Mouse (Mus musculus): ENCODE measurements around the gene Rab5if. TPM values are rescaled to one million over a fixed set of nuclear protein-coding genes. Genes with fewer than 3 reads are reported as not detected.

The Rab5if gene
- polyA plus RNA-seq, 1 experiment from 2014 or later: 227 TPM

DNA sequence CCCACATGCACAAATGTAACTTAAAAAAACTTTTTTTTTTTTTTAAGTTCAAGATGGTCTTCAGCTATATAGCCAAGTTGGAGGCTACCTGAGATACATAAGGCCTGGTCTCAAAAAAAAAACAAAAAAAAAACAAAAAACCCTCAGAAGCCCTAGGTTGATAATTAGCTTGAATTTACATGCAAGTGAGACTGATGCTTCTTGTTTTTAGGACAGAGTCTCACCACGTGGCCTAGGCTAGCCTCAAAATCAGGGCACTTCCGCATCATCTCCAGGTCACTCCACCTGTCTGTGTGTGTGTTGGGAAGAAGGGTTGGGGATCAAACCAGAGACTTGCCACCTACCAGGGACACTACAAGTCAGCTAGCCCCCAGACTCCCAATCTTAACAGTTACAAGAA, 5.1 kb upstream of the Rab5if start, which contains the start of gene 4930518I15Rik:
TSS of gene 4930518I15Rik (minus strand) at position 112 of the 400 bp plus-strand sequence.
- Histone ChIP-seq H3K9me3 (ENCODE audit: control insufficient read depth, low read length) (no peaks in the 10 kb centered on the region), H3K9ac (ENCODE audit: low read length) (no peak within 1 kb of the TSS)
- no peak for ATAC-seq (ENCODE audit: low FRiP score, low TSS enrichment)

GRCm38 (mm10) chr2:156858671-156859070, 4.3 kb upstream of the Rab5if start:
- DNase-seq (ENCODE audit: low spot score) (no peak), ATAC-seq (ENCODE audit: low FRiP score, low TSS enrichment) (no peak)
- 35% methylated on average over 7 of the region's 7 CpGs for WGBS
- no peaks in the 10 kb centered on the region for H3K27me3 ChIP-seq (ENCODE audit: control insufficient read depth, insufficient read depth, low read length)
- no peaks in the 10 kb centered on the region for H3K9me3 ChIP-seq (ENCODE audit: control insufficient read depth, low read length)
- H3K36me3 ChIP-seq (ENCODE audit: control insufficient read depth, insufficient read depth, low read length): no peaks in the 10 kb centered on the region
- peak overlapping the region; percentile 56; the same call in 1 of the 2 replicates for H3K27ac ChIP-seq (replicated peaks)
- H3K4me3 ChIP-seq (ENCODE audit: low read depth, low read length): no peak overlapping the region
- H3K4me2 ChIP-seq (replicated peaks; ENCODE audit: low read depth): no peak overlapping the region
- no peak overlapping the region for H3K9ac ChIP-seq (ENCODE audit: low read length)
- TF ChIP-seq EP300 (optimal IDR thresholded peaks at IDR 0.05) (no peak), CTCF (IDR thresholded peaks at IDR 0.05; ENCODE audit: low read depth) (no peak)
- H3K4me1 ChIP-seq (replicated peaks; ENCODE audit: control insufficient read depth, insufficient read depth): 0 out of 2 replicates have a peak, but pooled peaks cover 3% of the 10 kb centered on the region

More for the DNA sequence above, 5.1 kb upstream of the Rab5if start, which contains the start of gene 4930518I15Rik:
- H3K27me3 ChIP-seq (ENCODE audit: control insufficient read depth, insufficient read depth, low read length): no peaks in the 10 kb centered on the region
- no peak for TF ChIP-seq CTCF (IDR thresholded peaks at IDR 0.05; ENCODE audit: low read depth)
- TF ChIP-seq EP300 (optimal IDR thresholded peaks at IDR 0.05): no peak
- H3K36me3 ChIP-seq (ENCODE audit: control insufficient read depth, insufficient read depth, low read length): no peaks in the 10 kb centered on the region
- 89% methylated on average over 2 of the region's 2 CpGs for WGBS
- H3K4me2 ChIP-seq (replicated peaks; ENCODE audit: low read depth): no peak within 1 kb of the TSS
- DNase-seq (ENCODE audit: low spot score): no peak
- no peak within 1 kb of the TSS for H3K4me3 ChIP-seq (ENCODE audit: low read depth, low read length)
- H3K4me1 ChIP-seq (replicated peaks; ENCODE audit: control insufficient read depth, insufficient read depth): 0 out of 2 replicates have a peak, but pooled peaks cover 3% of the 10 kb centered on the region
- peak within 1 kb of the TSS; percentile 56; the same call in 1 of the 2 replicates for H3K27ac ChIP-seq (replicated peaks)

- DNase-seq (ENCODE audit: low spot score) (peak; percentile 63), ATAC-seq (ENCODE audit: low FRiP score, low TSS enrichment) (no peak)
- Histone ChIP-seq H3K36me3 (ENCODE audit: control insufficient read depth, insufficient read depth, low read length) (no peaks in the 10 kb centered on the region), H3K27ac (replicated peaks) (peak overlapping the region; percentile 97), H3K9ac (ENCODE audit: low read length) (peak overlapping the region; percentile 87), H3K4me1 (replicated peaks; ENCODE audit: control insufficient read depth, insufficient read depth) (0 out of 2 replicates have a peak, but pooled peaks cover 7% of the 10 kb centered on the region), H3K4me2 (replicated peaks; ENCODE audit: low read depth) (peak overlapping the region; percentile 81), H3K27me3 (ENCODE audit: control insufficient read depth, insufficient read depth, low read length) (no peaks in the 10 kb centered on the region), H3K9me3 (ENCODE audit: control insufficient read depth, low read length) (no peaks in the 10 kb centered on the region), H3K4me3 (ENCODE audit: low read depth, low read length) (peak overlapping the region; percentile 99)
- WGBS: under 1% methylated on average over 19 of the region's 19 CpGs
- TF ChIP-seq EP300 (optimal IDR thresholded peaks at IDR 0.05) (no peak), CTCF (IDR thresholded peaks at IDR 0.05; ENCODE audit: low read depth) (peak; percentile 30; the same call in 1 of the 2 replicates)
Observed at GRCm38 (mm10) chr2:156862041-156862717, 749 bp upstream of the Rab5if start.

DNA sequence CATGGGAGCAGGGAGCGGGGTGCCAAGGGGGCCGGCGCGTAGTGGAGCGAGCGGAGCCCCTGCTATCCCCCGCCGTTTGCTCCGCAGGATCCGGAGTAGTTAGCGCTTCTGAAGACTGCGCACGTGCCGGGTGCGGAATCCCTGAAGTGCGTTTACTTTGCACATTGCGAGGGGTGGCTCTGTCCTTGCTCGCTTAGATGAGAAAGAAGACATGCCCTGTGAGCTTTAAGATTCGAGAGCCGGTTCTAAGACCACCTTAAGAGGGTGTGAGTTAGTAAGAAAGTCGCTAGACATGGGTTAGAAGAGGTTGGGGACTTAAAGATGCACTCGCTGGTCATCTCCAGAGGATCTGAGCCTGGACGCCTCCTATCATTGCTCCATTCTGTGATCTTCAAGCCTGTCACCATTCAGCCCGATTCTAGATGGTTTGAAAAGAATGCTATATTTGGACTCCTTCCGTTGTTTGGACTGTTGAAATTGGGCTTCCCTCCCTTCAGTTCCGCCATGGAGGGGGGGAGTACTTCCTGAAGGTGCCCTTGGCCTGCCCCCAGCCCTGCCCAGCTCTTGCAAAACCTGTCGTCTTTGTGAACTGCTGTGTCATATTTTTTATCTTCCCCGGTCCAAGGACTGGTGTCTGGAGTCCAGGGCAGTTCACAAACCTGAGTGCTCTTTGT, 696 bp downstream of the Rab5if start:
- TF ChIP-seq CTCF (IDR thresholded peaks at IDR 0.05; ENCODE audit: low read depth) (no peak), EP300 (optimal IDR thresholded peaks at IDR 0.05) (no peak)
- peak; percentile 65 for DNase-seq (ENCODE audit: low spot score)
- Histone ChIP-seq H3K4me3 (ENCODE audit: low read depth, low read length) (peak overlapping the region; percentile 99), H3K9ac (ENCODE audit: low read length) (peak overlapping the region; percentile 98), H3K9me3 (ENCODE audit: control insufficient read depth, low read length) (no peaks in the 10 kb centered on the region), H3K27me3 (ENCODE audit: control insufficient read depth, insufficient read depth, low read length) (no peaks in the 10 kb centered on the region), H3K36me3 (ENCODE audit: control insufficient read depth, insufficient read depth, low read length) (0 out of 2 replicates have a peak, but pooled peaks cover 1% of the 10 kb centered on the region), H3K4me1 (replicated peaks; ENCODE audit: control insufficient read depth, insufficient read depth) (0 out of 2 replicates have a peak, but pooled peaks cover 7% of the 10 kb centered on the region), H3K4me2 (replicated peaks; ENCODE audit: low read depth) (peak overlapping the region; percentile 77), H3K27ac (replicated peaks) (peak overlapping the region; percentile 97)
- peak; percentile 49 for ATAC-seq (ENCODE audit: low FRiP score, low TSS enrichment)
- WGBS: under 1% methylated on average over 28 of the region's 28 CpGs

GRCm38 (mm10) chr2:156864481-156864880, 1.6 kb downstream of the Rab5if start:
- H3K9me3 ChIP-seq (ENCODE audit: control insufficient read depth, low read length): no peaks in the 10 kb centered on the region
- DNase-seq (ENCODE audit: low spot score) (no peak), ATAC-seq (ENCODE audit: low FRiP score, low TSS enrichment) (no peak)
- H3K36me3 ChIP-seq (ENCODE audit: control insufficient read depth, insufficient read depth, low read length): peaks cover 2% of the 10 kb centered on the region; the same call in 1 of the 2 replicates
- WGBS: 55% methylated on average over 3 of the region's 3 CpGs
- H3K4me2 ChIP-seq (replicated peaks; ENCODE audit: low read depth): peak overlapping the region; percentile 77; the same call in 1 of the 2 replicates
- no peaks in the 10 kb centered on the region for H3K27me3 ChIP-seq (ENCODE audit: control insufficient read depth, insufficient read depth, low read length)
- TF ChIP-seq CTCF (IDR thresholded peaks at IDR 0.05; ENCODE audit: low read depth) (no peak), EP300 (optimal IDR thresholded peaks at IDR 0.05) (no peak)
- H3K4me1 ChIP-seq (replicated peaks; ENCODE audit: control insufficient read depth, insufficient read depth): 0 out of 2 replicates have a peak, but pooled peaks cover 7% of the 10 kb centered on the region
- H3K9ac ChIP-seq (ENCODE audit: low read length): no peak overlapping the region
- H3K4me3 ChIP-seq (ENCODE audit: low read depth, low read length): no peak overlapping the region
- H3K27ac ChIP-seq (replicated peaks): no peak overlapping the region
